Mouse (Mus musculus) midbrain, embryonic 13.5 days (tissue): ENCODE results near the gene Maea. TPM values are rescaled to one million over a fixed set of nuclear protein-coding genes. Genes with fewer than 3 reads are reported as not detected.

Experiments
- ATAC-seq: fragments of 200-750 bp; cut with Nextera tagmentation; 2 replicates; pipeline ENCODE4 v1.8.0; 2017; ENCODE audit warnings: mild to moderate bottlenecking, moderate TSS enrichment, moderate library complexity
- H3K27ac ChIP-seq: fragments of 300-500 bp; sonication (generic); 2 replicates; pipeline ENCODE4 v1.5.1; 2015; ENCODE audit warnings: inconsistent platforms, mild to moderate bottlenecking, moderate library complexity
- H3K27me3 ChIP-seq: fragments of 300-500 bp; sonication (generic); 2 replicates; pipeline ENCODE4 v1.6.1; 2015; ENCODE audit warnings: mild to moderate bottlenecking, inconsistent platforms
- H3K36me3 ChIP-seq: fragments of 300-500 bp; sonication (generic); 2 replicates; pipeline ENCODE4 v1.6.1; 2015; ENCODE audit warnings: mild to moderate bottlenecking, inconsistent platforms
- H3K4me1 ChIP-seq: fragments of 300-500 bp; sonication (generic); replicated peaks from 2 replicates; pipeline ENCODE4 v1.6.1; 2015; ENCODE audit warnings: inconsistent platforms
- H3K4me2 ChIP-seq: fragments of 300-500 bp; sonication (generic); replicated peaks from 2 replicates; pipeline ENCODE4 v1.6.1; 2015; ENCODE audit warnings: moderate library complexity, mild to moderate bottlenecking, inconsistent platforms
- H3K4me3 ChIP-seq: fragments of 300-500 bp; sonication (generic); replicated peaks from 2 replicates; pipeline ENCODE4 v1.5.1; 2015; ENCODE audit warnings: mild to moderate bottlenecking, inconsistent platforms
- H3K9ac ChIP-seq: fragments of 300-500 bp; sonication (generic); replicated peaks from 2 replicates; pipeline ENCODE4 v1.6.1; 2015; ENCODE audit warnings: mild to moderate bottlenecking, inconsistent platforms
- H3K9me3 ChIP-seq: fragments of 300-500 bp; sonication (generic); 2 replicates; pipeline ENCODE4 v1.6.1; 2016; ENCODE audit warnings: mild to moderate bottlenecking, inconsistent platforms
- WGBS: fragments of 180-500 bp; shearing (Covaris S2); methylation state at CpG from one replicate; pipeline ENCODE4 v1.1.7; 2015; 5-methylcytosine and 5-hydroxymethylcytosine counted together
- polyA plus RNA-seq: library from polyadenylated mRNA; unstranded; fragments of >200 nt; fragmentation: Nextera tagmentation; extraction: Ambion mirVana; gene quantifications from 2 replicates; pipeline ENCODE4 v1.2.1, GENCODE M21; 2015

Gene Maea
- polyA plus RNA-seq, 1 experiment from 2014 or later = 138 TPM

DNA sequence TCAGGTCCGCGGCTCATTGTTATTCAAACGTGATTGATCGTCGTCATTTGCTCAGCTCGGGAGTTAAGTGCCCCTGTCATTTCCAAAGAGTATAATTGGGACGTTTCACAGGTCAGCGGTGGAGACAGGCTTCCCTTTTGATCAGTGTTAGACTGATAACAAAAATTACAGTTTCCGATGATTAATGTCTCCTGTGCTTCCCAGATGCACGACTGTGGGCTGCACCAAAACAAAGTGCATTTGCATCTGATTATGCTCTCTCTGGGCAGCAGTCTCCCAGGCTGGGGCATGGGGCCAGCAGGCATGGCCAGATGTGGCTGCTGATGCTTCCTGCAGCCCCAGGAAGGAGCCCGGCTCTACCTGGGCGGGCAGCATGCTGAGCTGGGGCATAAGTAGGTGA lies 65.5 kb downstream of the Maea start:
- Histone ChIP-seq H3K27me3 (no peaks in the 10 kb centered on the region), H3K4me3 (no peak overlapping the region), H3K36me3 (peaks cover 7% of the 10 kb centered on the region; the same call in 1 of the 2 replicates), H3K4me1 (peaks cover 29% of the 10 kb centered on the region), H3K27ac (no peak overlapping the region), H3K9ac (no peak overlapping the region), H3K4me2 (no peak overlapping the region), H3K9me3 (no peaks in the 10 kb centered on the region)
- ATAC-seq = peak; percentile 56; the same call in 1 of the 2 replicates
- 49% methylated on average over 12 of the region's 12 CpGs for WGBS

DNA sequence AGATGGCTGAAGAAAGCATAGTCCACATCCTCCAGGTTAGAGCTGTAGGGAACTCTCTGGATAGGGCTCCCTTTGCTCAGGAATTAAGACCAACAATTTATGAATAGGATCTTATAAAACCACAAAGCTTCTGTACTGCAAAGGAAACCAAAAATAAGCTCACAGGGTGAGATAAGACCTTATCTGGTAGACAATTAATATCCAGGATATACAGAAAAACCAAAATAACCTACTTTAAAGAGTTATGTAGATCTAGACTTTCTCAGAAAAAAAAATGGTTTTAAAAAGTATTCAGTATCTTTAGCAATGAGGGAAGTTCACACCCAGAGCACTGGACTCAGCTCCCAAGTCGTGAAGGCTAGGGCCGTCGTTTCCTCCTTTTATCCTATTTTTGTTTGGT lies 85.0 kb downstream of the Maea start:
- H3K36me3 ChIP-seq = peaks cover 3% of the 10 kb centered on the region; the same call in 1 of the 2 replicates
- H3K27ac ChIP-seq = no peak overlapping the region
- H3K9ac ChIP-seq = no peak overlapping the region
- H3K9me3 ChIP-seq = no peaks in the 10 kb centered on the region
- H3K27me3 ChIP-seq = peaks cover 8% of the 10 kb centered on the region; the same call in 1 of the 2 replicates
- no peak overlapping the region for H3K4me3 ChIP-seq
- no peaks in the 10 kb centered on the region for H3K4me1 ChIP-seq
- ATAC-seq = no peak
- 75% methylated on average over 3 of the region's 3 CpGs for WGBS
- H3K4me2 ChIP-seq = no peak overlapping the region

Other genes starting within 250 kb of the Maea start
- gene Slc5a1, start 231.3 kb upstream of the Maea start, polyA plus RNA-seq = 0.09 TPM in 1 of 2 replicates, not detected in the other
- gene Spon2, start 117.1 kb upstream of the Maea start, polyA plus RNA-seq = 1.1 and 1.9 TPM in 2 replicates
- gene Ctbp1, start 60.5 kb upstream of the Maea start, polyA plus RNA-seq = 527 and 571 TPM in 2 replicates
- 9.4 and 9.9 TPM in 2 replicates for gene Uvssa, start 43.0 kb downstream of the Maea start, polyA plus RNA-seq
- gene Nkx1-1, start 98.5 kb downstream of the Maea start, polyA plus RNA-seq = not detected in 2 replicates